Mouse (Mus musculus) layer of hippocampus, postnatal 14 days (tissue): ENCODE data around the gene Dcst1. TPM values are rescaled to one million over a fixed set of nuclear protein-coding genes. Genes with fewer than 3 reads are reported as not detected.
A peak's percentile ranks its signal among the peaks of the same experiment; 100 is the strongest.

ENCODE experiments used
- DNase-seq, 2 experiments: peaks; one replicate each; pipeline ENCODE4 v3.0.0; 2021 to 2022; ENCODE audit warnings: low spot score in 2 of 2, mixed read lengths in 1 of 2
- total RNA-seq, 2 experiments: library from RNA; stranded (reverse); gene quantifications; 2 replicates each; pipeline ENCODE4 v1.2.3; 2021

The Dcst1 gene
- total RNA-seq, 2 experiments from 2014 or later = 0.21 TPM; not detected in 1

GRCm38 (mm10) chr3:89315930-89316831 is 48.9 kb downstream of the Dcst1 start:
- DNase-seq = no peak

DNA sequence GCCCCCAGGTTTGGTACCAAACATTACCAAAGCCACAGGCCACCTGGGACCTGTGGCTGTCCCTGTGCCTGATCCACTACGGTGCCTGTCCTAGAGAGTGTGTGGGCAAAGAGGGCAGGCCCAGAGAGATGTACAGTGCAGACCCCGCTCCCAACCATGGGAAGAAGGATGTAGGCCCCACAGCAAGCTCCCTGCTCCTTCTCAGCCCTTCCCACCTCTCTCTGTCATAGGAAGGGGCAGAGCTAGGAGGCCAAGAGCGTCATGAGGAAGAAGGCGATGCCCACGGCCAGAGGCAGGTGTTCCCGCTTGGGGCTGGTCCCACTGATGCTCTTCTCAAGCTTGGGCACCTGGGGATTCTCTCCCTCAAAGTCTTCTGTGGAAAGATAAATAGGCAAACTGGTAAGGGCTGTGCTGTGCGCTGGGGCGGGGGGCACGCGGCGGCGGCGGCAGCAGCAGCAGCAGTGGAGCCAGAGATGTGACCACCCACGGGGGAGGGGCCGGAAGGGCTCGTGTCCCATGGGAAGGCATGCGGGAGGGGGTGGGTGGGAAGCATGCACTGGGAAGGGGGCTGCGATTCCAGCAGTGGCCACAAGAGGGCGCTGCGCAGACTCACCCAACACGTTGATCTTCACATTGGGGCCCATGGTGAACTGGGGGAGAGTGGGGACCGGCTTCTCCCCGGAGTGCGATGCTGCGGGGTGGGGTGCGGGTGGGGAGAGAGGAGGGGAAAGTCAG is 49.7 kb downstream of the Dcst1 start:
- DNase-seq = peak; percentile 78 to 81

DNA sequence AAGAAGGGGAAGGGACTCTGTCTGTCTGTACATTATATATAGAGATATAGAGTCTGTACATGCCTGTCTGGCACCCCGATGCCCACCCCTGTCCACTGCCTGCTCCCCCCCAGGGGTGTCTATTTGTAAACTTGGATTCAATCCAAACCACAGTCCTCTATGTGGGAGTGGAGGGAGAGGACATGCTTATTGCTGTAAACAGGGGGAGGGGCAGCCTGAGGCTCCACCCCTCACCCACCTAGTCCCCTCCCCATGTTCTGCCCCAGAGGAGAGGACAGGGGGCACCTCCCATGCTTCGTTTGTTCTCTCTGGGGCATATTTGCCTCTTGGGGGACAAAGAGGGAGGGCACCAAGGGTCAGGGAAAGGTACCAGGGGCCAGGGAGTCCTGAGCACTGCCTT is 50.3 kb downstream of the Dcst1 start:
- DNase-seq = no peak

DNA sequence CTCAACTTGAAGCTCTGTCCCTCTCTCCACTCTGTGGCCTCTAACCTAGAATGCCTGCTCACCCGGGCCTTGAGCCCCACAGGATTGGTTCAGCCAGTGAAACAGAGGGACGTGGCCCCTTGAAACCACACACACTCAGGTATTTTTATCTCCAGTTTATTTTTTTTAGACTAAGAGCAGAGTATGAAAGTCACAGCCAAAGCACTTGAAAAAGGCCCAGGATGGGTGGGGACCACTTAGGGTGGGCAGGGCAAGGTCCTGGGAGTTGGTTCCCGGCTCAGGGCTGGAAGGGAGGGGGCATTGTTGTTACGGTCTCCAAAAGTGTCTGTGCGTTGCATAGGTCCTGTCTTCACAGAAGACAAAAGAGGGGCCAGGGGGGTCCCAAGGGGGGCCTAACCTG is 50.7 kb downstream of the Dcst1 start:
- DNase-seq = no peak

- peak; percentile 50 to 69 for DNase-seq
Observed at GRCm38 (mm10) chr3:89308089-89308488, 57.0 kb downstream of the Dcst1 start.

DNA sequence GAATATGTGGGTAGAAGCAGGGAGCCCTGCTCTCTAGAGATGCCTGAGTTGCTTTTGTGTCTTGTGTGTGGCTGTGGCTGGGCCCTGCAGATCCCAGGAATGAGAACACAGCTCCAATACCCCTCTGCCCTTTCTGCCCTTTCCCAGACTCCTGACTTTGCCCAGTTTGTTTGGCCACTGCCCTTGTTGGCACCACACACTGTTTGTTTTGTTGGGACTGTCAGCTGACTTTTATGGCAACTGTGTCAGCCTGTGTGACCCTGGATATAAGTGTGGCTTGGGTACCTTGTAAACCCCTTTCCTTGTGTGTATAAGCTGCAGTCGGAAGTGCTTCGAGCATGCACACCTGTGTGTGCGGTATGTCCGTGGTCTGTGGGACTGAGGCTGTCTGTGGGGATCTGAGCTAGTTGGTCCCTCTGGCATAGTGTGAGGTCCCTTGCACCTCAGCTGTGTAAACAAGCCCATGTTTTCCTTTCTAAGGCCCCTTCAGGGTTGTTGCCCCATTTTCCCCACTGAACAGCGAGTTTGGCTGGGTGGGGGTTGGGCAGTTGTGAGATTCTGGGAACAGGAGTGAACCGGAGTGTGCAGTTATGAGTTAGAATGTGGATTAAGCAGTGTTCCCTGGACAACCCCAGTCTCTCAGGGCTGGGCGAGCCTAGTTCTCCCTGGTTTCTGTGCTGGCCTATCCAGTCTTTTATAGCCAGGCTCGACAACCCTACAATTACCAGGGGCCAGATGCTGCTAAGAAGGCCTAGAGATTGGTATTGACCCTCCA is 59.3 kb downstream of the Dcst1 start:
- DNase-seq = no peak

DNA sequence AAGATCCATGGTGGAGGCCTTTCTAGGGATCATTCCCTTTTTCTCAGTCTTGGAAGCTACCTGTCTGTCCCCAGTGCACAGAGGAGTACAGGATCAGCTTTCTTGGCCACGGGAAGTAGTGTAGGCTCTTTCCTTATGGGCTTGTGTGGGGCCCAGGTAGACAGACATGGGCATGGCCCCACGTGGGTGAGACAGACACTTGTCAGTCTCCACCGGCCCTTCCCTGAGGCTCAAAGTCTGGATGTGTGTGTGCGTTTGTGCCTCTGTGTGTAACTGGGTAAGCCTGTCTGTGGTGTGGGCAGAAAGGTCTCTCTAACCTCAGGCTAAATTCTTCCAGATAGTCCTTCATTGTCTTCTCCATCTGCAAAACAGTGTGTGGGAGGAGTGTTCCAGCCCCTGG is 59.9 kb downstream of the Dcst1 start:
- no peak for DNase-seq

GRCm38 (mm10) chr3:89304440-89304839 is 60.6 kb downstream of the Dcst1 start:
- DNase-seq = no peak

- DNase-seq = no peak
Observed at GRCm38 (mm10) chr3:89300514-89300913, 64.5 kb downstream of the Dcst1 start.

Other genes with a start within 250 kb of the Dcst1 start
- gene Pklr, start 229.1 kb downstream of the Dcst1 start, total RNA-seq = not detected
- 10 to 100 TPM; 13.0 to 24.5 TPM for gene Hcn3, start 205.1 kb downstream of the Dcst1 start, total RNA-seq
- gene Clk2, start 200.5 kb downstream of the Dcst1 start, total RNA-seq = 10 to 100 TPM; 46.2 to 47.0 TPM
- gene Scamp3, start 187.8 kb downstream of the Dcst1 start, total RNA-seq = 10 to 100 TPM; 74.5 to 75.6 TPM
- gene Fam189b, start 182.1 kb downstream of the Dcst1 start, total RNA-seq = 10 to 100 TPM; 68.1 to 72.0 TPM
- gene Gba, start 162.3 kb downstream of the Dcst1 start, total RNA-seq = 10 to 100 TPM; 64.1 to 68.8 TPM
- 10 to 100 TPM; 32.1 to 40.1 TPM for gene Thbs3, start 150.1 kb downstream of the Dcst1 start, total RNA-seq
- 10 to 100 TPM; 91.1 to 99.9 TPM for gene Mtx1, start 138.2 kb downstream of the Dcst1 start, total RNA-seq
- 1 to 10 TPM; 1.2 to 1.3 TPM for gene Muc1, start 136.2 kb downstream of the Dcst1 start, total RNA-seq
- gene Krtcap2, start 119.3 kb downstream of the Dcst1 start, total RNA-seq = 10 to 100 TPM; 77.3 to 90.2 TPM
- gene Trim46, start 118.9 kb downstream of the Dcst1 start, total RNA-seq = 10 to 100 TPM; 97.0 to 99.4 TPM
- 10 to 100 TPM; 50.0 to 63.2 TPM for gene Dpm3, start 105.9 kb downstream of the Dcst1 start, total RNA-seq
- gene Slc50a1, start 94.7 kb downstream of the Dcst1 start, total RNA-seq = 10 to 100 TPM; 37.1 to 40.2 TPM
- gene Efna1, start 84.1 kb downstream of the Dcst1 start, total RNA-seq = 1 to 10 TPM; 6.4 TPM
- 10 to 100 TPM; 57.8 to 62.7 TPM for gene Efna3, start 42.3 kb downstream of the Dcst1 start, total RNA-seq
- gene Efna4, start 27.2 kb downstream of the Dcst1 start, total RNA-seq = 1 to 10 TPM; 1.0 to 1.8 TPM
- gene Adam15, start 15.3 kb downstream of the Dcst1 start, total RNA-seq = 100 to 1,000 TPM; 114 to 115 TPM
- under 1 TPM; 0.41 to 0.76 TPM for gene Dcst2, start 3.3 kb downstream of the Dcst1 start, total RNA-seq
- gene Zbtb7b, start 29.5 kb upstream of the Dcst1 start, total RNA-seq = 10 to 100 TPM; 12.1 to 15.1 TPM
- 1 to 10 TPM; 3.2 to 4.3 TPM for gene Lenep, start 37.5 kb upstream of the Dcst1 start, total RNA-seq
- 10 to 100 TPM; 30.4 to 30.5 TPM for gene Flad1, start 46.6 kb upstream of the Dcst1 start, total RNA-seq
- 1 to 10 TPM; 4.6 to 6.5 TPM for gene Cks1b, start 53.1 kb upstream of the Dcst1 start, total RNA-seq
- gene Shc1, start 53.2 kb upstream of the Dcst1 start, total RNA-seq = 10 to 100 TPM; 14.2 to 15.0 TPM
- gene Pygo2, start 65.0 kb upstream of the Dcst1 start, total RNA-seq = 10 to 100 TPM; 49.5 to 57.6 TPM
- 10 to 100 TPM; 44.5 to 54.0 TPM for gene Pbxip1, start 71.5 kb upstream of the Dcst1 start, total RNA-seq
- 10 to 100 TPM; 35.3 to 38.7 TPM for gene Pmvk, start 89.3 kb upstream of the Dcst1 start, total RNA-seq
- 10 to 100 TPM; 25.5 to 26.6 TPM for gene Kcnn3, start 154.9 kb upstream of the Dcst1 start, total RNA-seq